Mouse (Mus musculus) midbrain, embryonic 13.5 days (tissue): ENCODE data around the gene Drosha. TPM values are rescaled to one million over a fixed set of nuclear protein-coding genes. Genes with fewer than 3 reads are reported as not detected.
"Not testable (repeated sequence)": the region's sequence is repeated elsewhere in the genome, so short reads cannot be mapped to it uniquely, and the experiment has no call there.

ENCODE experiments used
- ATAC-seq: fragments of 200-750 bp; cut with Nextera tagmentation; 2 replicates; pipeline ENCODE4 v1.8.0; 2017; ENCODE audit warnings: mild to moderate bottlenecking, moderate TSS enrichment, moderate library complexity
- H3K27ac ChIP-seq: fragments of 300-500 bp; sonication (generic); 2 replicates; pipeline ENCODE4 v1.5.1; 2015; ENCODE audit warnings: inconsistent platforms, mild to moderate bottlenecking, moderate library complexity
- H3K27me3 ChIP-seq: fragments of 300-500 bp; sonication (generic); 2 replicates; pipeline ENCODE4 v1.6.1; 2015; ENCODE audit warnings: mild to moderate bottlenecking, inconsistent platforms
- H3K36me3 ChIP-seq: fragments of 300-500 bp; sonication (generic); 2 replicates; pipeline ENCODE4 v1.6.1; 2015; ENCODE audit warnings: mild to moderate bottlenecking, inconsistent platforms
- H3K4me1 ChIP-seq: fragments of 300-500 bp; sonication (generic); replicated peaks from 2 replicates; pipeline ENCODE4 v1.6.1; 2015; ENCODE audit warnings: inconsistent platforms
- H3K4me2 ChIP-seq: fragments of 300-500 bp; sonication (generic); replicated peaks from 2 replicates; pipeline ENCODE4 v1.6.1; 2015; ENCODE audit warnings: moderate library complexity, mild to moderate bottlenecking, inconsistent platforms
- H3K4me3 ChIP-seq: fragments of 300-500 bp; sonication (generic); replicated peaks from 2 replicates; pipeline ENCODE4 v1.5.1; 2015; ENCODE audit warnings: mild to moderate bottlenecking, inconsistent platforms
- H3K9ac ChIP-seq: fragments of 300-500 bp; sonication (generic); replicated peaks from 2 replicates; pipeline ENCODE4 v1.6.1; 2015; ENCODE audit warnings: mild to moderate bottlenecking, inconsistent platforms
- H3K9me3 ChIP-seq: fragments of 300-500 bp; sonication (generic); 2 replicates; pipeline ENCODE4 v1.6.1; 2016; ENCODE audit warnings: mild to moderate bottlenecking, inconsistent platforms
- WGBS: fragments of 180-500 bp; shearing (Covaris S2); methylation state at CpG from one replicate; pipeline ENCODE4 v1.1.7; 2015; 5-methylcytosine and 5-hydroxymethylcytosine counted together
- polyA plus RNA-seq: library from polyadenylated mRNA; unstranded; fragments of >200 nt; fragmentation: Nextera tagmentation; extraction: Ambion mirVana; gene quantifications from 2 replicates; pipeline ENCODE4 v1.2.1, GENCODE M21; 2015

Gene Drosha
- polyA plus RNA-seq, 1 experiment from 2014 or later: 57.7 TPM

GRCm38 (mm10) chr15:12896022-12897009 lies 71.7 kb downstream of the Drosha start:
- no peaks in the 10 kb centered on the region for H3K9me3 ChIP-seq
- peaks cover 72% of the 10 kb centered on the region for H3K36me3 ChIP-seq
- H3K27ac ChIP-seq: no peak overlapping the region
- H3K4me1 ChIP-seq: no peaks in the 10 kb centered on the region
- no peak overlapping the region for H3K9ac ChIP-seq
- H3K27me3 ChIP-seq: no peaks in the 10 kb centered on the region
- WGBS: 95% methylated on average over 18 of the region's 18 CpGs
- ATAC-seq: no peak
- H3K4me3 ChIP-seq: no peak overlapping the region
- H3K4me2 ChIP-seq: no peak overlapping the region

- ATAC-seq: no peak
- peaks cover 83% of the 10 kb centered on the region for H3K36me3 ChIP-seq
These were observed 73.2 kb downstream of the Drosha start for GRCm38 (mm10) chr15:12897831-12898230.

GRCm38 (mm10) chr15:12900428-12901196 lies 76.0 kb downstream of the Drosha start:
- peak; percentile 46; the same call in 1 of the 2 replicates for ATAC-seq
- Histone ChIP-seq H3K27me3 (no peaks in the 10 kb centered on the region), H3K4me3 (no peak overlapping the region), H3K36me3 (peaks cover 81% of the 10 kb centered on the region), H3K9ac (no peak overlapping the region), H3K27ac (no peak overlapping the region; the same call in 1 of the 2 replicates), H3K4me1 (no peaks in the 10 kb centered on the region), H3K9me3 (no peaks in the 10 kb centered on the region), H3K4me2 (no peak overlapping the region)
- WGBS: 89% methylated on average over 18 of the region's 18 CpGs

More at GRCm38 (mm10) chr15:12897831-12898230, 73.2 kb downstream of the Drosha start:
- Histone ChIP-seq H3K4me2 (no peak overlapping the region), H3K27ac (no peak overlapping the region), H3K9ac (no peak overlapping the region), H3K9me3 (no peaks in the 10 kb centered on the region), H3K27me3 (no peaks in the 10 kb centered on the region), H3K4me3 (no peak overlapping the region), H3K4me1 (no peaks in the 10 kb centered on the region)
- WGBS: 90% methylated on average over 8 of the region's 8 CpGs

GRCm38 (mm10) chr15:12901197-12901570 lies 76.6 kb downstream of the Drosha start:
- WGBS: 70% methylated on average over 8 of the region's 8 CpGs
- no peaks in the 10 kb centered on the region for H3K9me3 ChIP-seq
- H3K9ac ChIP-seq: no peak overlapping the region
- no peak overlapping the region for H3K4me2 ChIP-seq
- H3K27ac ChIP-seq: no peak overlapping the region
- no peaks in the 10 kb centered on the region for H3K27me3 ChIP-seq
- ATAC-seq: peak; percentile 76
- H3K36me3 ChIP-seq: peaks cover 78% of the 10 kb centered on the region
- H3K4me3 ChIP-seq: no peak overlapping the region
- no peaks in the 10 kb centered on the region for H3K4me1 ChIP-seq

GRCm38 (mm10) chr15:12904442-12904841 lies 79.8 kb downstream of the Drosha start:
- Histone ChIP-seq H3K9ac (no peak overlapping the region), H3K36me3 (peaks cover 65% of the 10 kb centered on the region), H3K4me1 (no peaks in the 10 kb centered on the region), H3K9me3 (no peaks in the 10 kb centered on the region), H3K4me3 (no peak overlapping the region), H3K27ac (no peak overlapping the region), H3K4me2 (no peak overlapping the region), H3K27me3 (no peaks in the 10 kb centered on the region)
- WGBS: 90% methylated on average over 6 of the region's 6 CpGs
- ATAC-seq: no peak

- no peak for ATAC-seq
- H3K4me3 ChIP-seq: no peak overlapping the region
- H3K4me1 ChIP-seq: no peaks in the 10 kb centered on the region
- H3K4me2 ChIP-seq: no peak overlapping the region
- peaks cover 48% of the 10 kb centered on the region for H3K36me3 ChIP-seq
- WGBS: 79% methylated on average over 19 of the region's 19 CpGs
- no peaks in the 10 kb centered on the region for H3K9me3 ChIP-seq
- H3K27ac ChIP-seq: no peak overlapping the region
- H3K9ac ChIP-seq: no peak overlapping the region
- no peaks in the 10 kb centered on the region for H3K27me3 ChIP-seq
These were observed 83.5 kb downstream of the Drosha start for GRCm38 (mm10) chr15:12907962-12908719.

- no peak overlapping the region for H3K4me2 ChIP-seq
- H3K9ac ChIP-seq: no peak overlapping the region
- H3K4me1 ChIP-seq: no peaks in the 10 kb centered on the region
- no peak for ATAC-seq
- H3K4me3 ChIP-seq: no peak overlapping the region
- peaks cover 49% of the 10 kb centered on the region for H3K36me3 ChIP-seq
- no peaks in the 10 kb centered on the region for H3K27me3 ChIP-seq
- WGBS: 74% methylated on average over 4 of the region's 4 CpGs
- no peaks in the 10 kb centered on the region for H3K9me3 ChIP-seq
- H3K27ac ChIP-seq: no peak overlapping the region
These were observed 84.1 kb downstream of the Drosha start for GRCm38 (mm10) chr15:12908720-12909028.

GRCm38 (mm10) chr15:12909171-12909570 lies 84.6 kb downstream of the Drosha start:
- 74% methylated on average over 7 of the region's 7 CpGs for WGBS
- Histone ChIP-seq H3K27ac (no peak overlapping the region), H3K9me3 (no peaks in the 10 kb centered on the region), H3K4me2 (no peak overlapping the region), H3K27me3 (no peaks in the 10 kb centered on the region), H3K36me3 (peaks cover 49% of the 10 kb centered on the region), H3K4me1 (no peaks in the 10 kb centered on the region), H3K4me3 (no peak overlapping the region), H3K9ac (no peak overlapping the region)
- no peak for ATAC-seq

- WGBS: 80% methylated on average over 7 of the region's 7 CpGs
- Histone ChIP-seq H3K27me3 (no peaks in the 10 kb centered on the region), H3K4me3 (no peak overlapping the region), H3K36me3 (peaks cover 48% of the 10 kb centered on the region), H3K27ac (no peak overlapping the region), H3K9ac (no peak overlapping the region), H3K9me3 (no peaks in the 10 kb centered on the region), H3K4me2 (no peak overlapping the region), H3K4me1 (no peaks in the 10 kb centered on the region)
- ATAC-seq: peak; percentile 46; the same call in 1 of the 2 replicates
These were observed 86.5 kb downstream of the Drosha start for GRCm38 (mm10) chr15:12911082-12911481.

GRCm38 (mm10) chr15:12916314-12916815 lies 91.8 kb downstream of the Drosha start:
- Histone ChIP-seq H3K27me3 (no peaks in the 10 kb centered on the region), H3K4me2 (no peak overlapping the region), H3K36me3 (peaks cover 67% of the 10 kb centered on the region), H3K9ac (no peak overlapping the region), H3K4me3 (no peak overlapping the region), H3K4me1 (no peaks in the 10 kb centered on the region), H3K9me3 (no peaks in the 10 kb centered on the region), H3K27ac (no peak overlapping the region)
- no peak for ATAC-seq
- WGBS: 81% methylated on average over 10 of the region's 10 CpGs

- not testable (repeated sequence) for ATAC-seq, H3K4me3 ChIP-seq
- 85% methylated on average over 11 of the region's 11 CpGs for WGBS
These were observed 94.8 kb downstream of the Drosha start for GRCm38 (mm10) chr15:12919326-12919966.

More at GRCm38 (mm10) chr15:12919326-12919966, 94.8 kb downstream of the Drosha start:
- not testable (repeated sequence) for H3K4me1 ChIP-seq, H3K9ac ChIP-seq, H3K27ac ChIP-seq, H3K27me3 ChIP-seq, H3K4me2 ChIP-seq, H3K9me3 ChIP-seq
- peaks cover 70% of the 10 kb centered on the region for H3K36me3 ChIP-seq
